21 mouse cellular contexts compared by ENCODE assay signal in genomic region chr15:41920270-41920669, GRCm38 (mm10).
A peak's percentile ranks its signal among the peaks of the same experiment; 100 is the strongest.
DNase-seq lines count a peak whose midpoint lies in the region; ATAC-seq and TF ChIP-seq lines count a peak whose summit lies in the region.
"Had no signal": no experiment of that assay in that cellular context is flagged by ENCODE, and none has a peak within 500 bp of the region (broad histone marks: within the 10 kb centered on the region; RNA-seq: fewer than 3 reads in every experiment).

No protein-coding gene starts in this region.

- ATAC-seq in embryonic facial prominence, embryonic 14.5 days (ENCODE audit: low read depth) = peak; percentile 74
- ATAC-seq in limb, embryonic 14.5 days (ENCODE audit: low FRiP score, low read depth) = 0 out of 2 replicates have a peak, but pooled peaks have one; percentile 57
- no peak for ATAC-seq in midbrain, embryonic 16.5 days
- ATAC-seq: hindbrain, postnatal 0 days; Patski had no signal

- TF ChIP-seq POLR2A in limb, embryonic 14.5 days (IDR thresholded peaks at IDR 0.05; ENCODE audit: borderline replicate concordance, extremely low read depth, insufficient read depth, insufficient read length) = no peak

- H3K4me3 ChIP-seq in embryonic facial prominence, embryonic 14.5 days (ENCODE audit: low read depth, low read length) = no peak overlapping the region
- no peak overlapping the region for H3K4me3 ChIP-seq in limb, embryonic 14.5 days (replicated peaks; ENCODE audit: low read length)
- H3K4me3 ChIP-seq in midbrain, embryonic 16.5 days (ENCODE audit: low read depth, low read length) = no peak overlapping the region
- H3K4me3 ChIP-seq: embryonic facial prominence, embryonic 13.5 days; heart, embryonic 13.5 days; neural tube, embryonic 12.5 days had no signal

- no peak overlapping the region for H3K9ac ChIP-seq in embryonic facial prominence, embryonic 14.5 days (ENCODE audit: low read depth, low read length)
- no peak overlapping the region for H3K9ac ChIP-seq in limb, embryonic 14.5 days (ENCODE audit: low read depth, low read length, severe bottlenecking)
- H3K9ac ChIP-seq in midbrain, embryonic 16.5 days (ENCODE audit: low read depth, low read length) = no peak overlapping the region
- H3K9ac ChIP-seq: embryonic facial prominence, embryonic 13.5 days; heart, embryonic 13.5 days; neural tube, embryonic 12.5 days had no signal

- no peak overlapping the region for H3K27ac ChIP-seq in embryonic facial prominence, embryonic 14.5 days (replicated peaks; ENCODE audit: low read depth, low read length)
- no peak overlapping the region for H3K27ac ChIP-seq in limb, embryonic 14.5 days (replicated peaks; ENCODE audit: low read depth, low read length)
- no peak overlapping the region for H3K27ac ChIP-seq in midbrain, embryonic 16.5 days (ENCODE audit: low read length)
- H3K27ac ChIP-seq: embryonic facial prominence, embryonic 13.5 days; heart, embryonic 13.5 days; hindbrain, postnatal 0 days; neural tube, embryonic 12.5 days had no signal

- no peaks in the 10 kb centered on the region for H3K36me3 ChIP-seq in embryonic facial prominence, embryonic 14.5 days (ENCODE audit: control insufficient read depth, insufficient read depth, low read length)
- no peaks in the 10 kb centered on the region for H3K36me3 ChIP-seq in limb, embryonic 14.5 days (ENCODE audit: control insufficient read depth, insufficient read depth, low read length)
- H3K36me3 ChIP-seq in midbrain, embryonic 16.5 days (ENCODE audit: control insufficient read depth, insufficient read depth, low read length) = no peaks in the 10 kb centered on the region
- H3K36me3 ChIP-seq: embryonic facial prominence, embryonic 13.5 days; heart, embryonic 13.5 days; neural tube, embryonic 12.5 days had no signal

- peaks cover 4% of the 10 kb centered on the region for H3K4me1 ChIP-seq in embryonic facial prominence, embryonic 14.5 days (ENCODE audit: control insufficient read depth, insufficient read depth, low read length)
- H3K4me1 ChIP-seq in limb, embryonic 14.5 days (ENCODE audit: control insufficient read depth, insufficient read depth, low read length) = no peaks in the 10 kb centered on the region
- H3K4me1 ChIP-seq in midbrain, embryonic 16.5 days (ENCODE audit: control insufficient read depth, insufficient read depth, low read length) = no peaks in the 10 kb centered on the region
- H3K4me1 ChIP-seq: neural tube, embryonic 12.5 days had no signal

- H3K9me3 ChIP-seq in embryonic facial prominence, embryonic 14.5 days (ENCODE audit: control insufficient read depth, low read length) = no peaks in the 10 kb centered on the region
- H3K9me3 ChIP-seq in limb, embryonic 14.5 days (ENCODE audit: control insufficient read depth, low read length) = no peaks in the 10 kb centered on the region
- H3K9me3 ChIP-seq in midbrain, embryonic 16.5 days (replicated peaks; ENCODE audit: control insufficient read depth, low read length, poor library complexity, severe bottlenecking) = no peaks in the 10 kb centered on the region
- H3K9me3 ChIP-seq: embryonic facial prominence, embryonic 13.5 days; heart, embryonic 13.5 days; neural tube, embryonic 12.5 days had no signal

- peak; percentile 6 for DNase-seq in 3T3-L1 (ENCODE audit: low read depth, low spot score)
- peak; percentile 54 for DNase-seq in embryo, embryonic 10 days (ENCODE audit: low spot score)
- peak; percentile 83 for DNase-seq in embryonic facial prominence, embryonic 14.5 days (ENCODE audit: low spot score)
- peak; percentile 43 for DNase-seq in limb, embryonic 14.5 days (ENCODE audit: low spot score)
- DNase-seq in cerebellum, postnatal 10 days = no peak
- no peak for DNase-seq in Muller cell, postnatal 12 days (ENCODE audit: inconsistent ontology term)
- DNase-seq: adrenal gland, adult 8-10 months; cerebellum, adult 9-10 months; gastrocnemius, postnatal 10 days; heart, adult 18-20 months; kidney, adult 11 months; lung, adult 18-20 months; lung, postnatal 36 days; thymus, postnatal 36 days had no signal

- H3K4me2 ChIP-seq in embryonic facial prominence, embryonic 14.5 days (ENCODE audit: low read depth, low read length) = no peak overlapping the region
- no peak overlapping the region for H3K4me2 ChIP-seq in limb, embryonic 14.5 days (replicated peaks; ENCODE audit: low read depth, low read length, severe bottlenecking)
- no peak overlapping the region for H3K4me2 ChIP-seq in midbrain, embryonic 16.5 days (ENCODE audit: low read length)
- H3K4me2 ChIP-seq: embryonic facial prominence, embryonic 13.5 days; heart, embryonic 13.5 days; liver, embryonic 11.5 days; neural tube, embryonic 12.5 days had no signal

- peaks cover 8% of the 10 kb centered on the region for H3K27me3 ChIP-seq in embryonic facial prominence, embryonic 14.5 days (replicated peaks; ENCODE audit: control insufficient read depth, insufficient read depth, low read length)
- no peaks in the 10 kb centered on the region for H3K27me3 ChIP-seq in limb, embryonic 14.5 days (ENCODE audit: control insufficient read depth, insufficient read depth, low read length)
- H3K27me3 ChIP-seq in midbrain, embryonic 16.5 days (ENCODE audit: control insufficient read depth, insufficient read depth, low read depth, low read length) = no peaks in the 10 kb centered on the region
- H3K27me3 ChIP-seq: heart, embryonic 13.5 days; neural tube, embryonic 12.5 days had no signal

- 21% methylated on average over 2 of the region's 2 CpGs for WGBS in embryonic facial prominence, embryonic 14.5 days
- 18% methylated on average over 2 of the region's 2 CpGs for WGBS in limb, embryonic 14.5 days
- 84% methylated on average over 2 of the region's 2 CpGs for WGBS in midbrain, embryonic 16.5 days

Comparison
In these comparisons a context has a peak if more than half of its experiments do, and no peak if none do; other contexts are left out.
1. DNase-seq: peak in 3T3-L1 (single experiment), embryo, embryonic 10 days (single experiment), embryonic facial prominence, embryonic 14.5 days (single experiment) and limb, embryonic 14.5 days (single experiment); none in cerebellum, postnatal 10 days (0 of 2) and Muller cell, postnatal 12 days (single experiment).